Mouse (Mus musculus): Measurements from ENCODE around the gene Vmn1r3.

GRCm38 (mm10) chr4:3227751-3228150 is 42.6 kb upstream of the Vmn1r3 start:
- TF ChIP-seq CTCF (IDR thresholded peaks at IDR 0.05; ENCODE audit: low read depth, low read length) (no peak), GATA1 (IDR thresholded peaks at IDR 0.05; ENCODE audit: borderline replicate concordance, low read length) (no peak), TAL1 (conservative IDR thresholded peaks at IDR 0.05; ENCODE audit: low read depth, low read length) (no peak)

Data from G1E (cell line).